Mouse (Mus musculus) bone marrow, adult 2 months (tissue): Measurements from ENCODE around the gene St7l. TPM values are rescaled to one million over a fixed set of nuclear protein-coding genes. Genes with fewer than 3 reads are reported as not detected.

Experiments
- H3K27ac ChIP-seq: fragments of 200-500 bp; 2 replicates; pipeline ENCODE4 v1.5.1; 2012; ENCODE audit warnings: low read depth, mild to moderate bottlenecking, control low read depth, inconsistent platforms, low read length; ENCODE audit not compliant: control insufficient read depth, poor library complexity, insufficient read depth
- H3K4me1 ChIP-seq: fragments of 200-500 bp; 2 replicates; pipeline ENCODE4 v1.6.1; 2011; ENCODE audit warnings: low read length; ENCODE audit not compliant: control insufficient read depth, insufficient read depth
- H3K4me3 ChIP-seq: fragments of 200-500 bp; replicated peaks from 2 replicates; pipeline ENCODE3; 2011; ENCODE audit warnings: mild to moderate bottlenecking, low read depth, low read length, control low read depth; ENCODE audit not compliant: control insufficient read depth
- CTCF ChIP-seq: fragments of 200-500 bp; IDR thresholded peaks from 2 replicates; pipeline ENCODE4 v1.5.1; 2011; ENCODE audit warnings: low read length, control low read depth; ENCODE audit not compliant: control insufficient read depth, insufficient read depth
- POLR2A ChIP-seq: fragments of 200-500 bp; IDR thresholded peaks from 2 replicates; pipeline ENCODE4 v1.6.1; 2011; ENCODE audit warnings: low read depth, mild to moderate bottlenecking, control low read depth, low read length, borderline replicate concordance; ENCODE audit not compliant: control insufficient read depth
- WGBS: fragments of 180-500 bp; shearing (Covaris S2); methylation state at CpG from one replicate; pipeline ENCODE4 v1.1.7; 2018; 5-methylcytosine and 5-hydroxymethylcytosine counted together
- polyA plus RNA-seq: library from polyadenylated mRNA; stranded (reverse); fragments of >200 nt; gene quantifications from 2 replicates; pipeline ENCODE4 v1.2.4, GENCODE M21; 2011; ENCODE audit warnings: low replicate concordance; ENCODE audit not compliant: missing spikeins, insufficient read depth, insufficient read length

Gene St7l
- polyA plus RNA-seq, 1 experiment, result 14.7 TPM

- TF ChIP-seq POLR2A (no peak), CTCF (no peak)
- WGBS, result 72% methylated on average over 1 of the region's 1 CpGs
- H3K27ac ChIP-seq, result no peak overlapping the region
- no peak overlapping the region for H3K4me3 ChIP-seq
- no peaks in the 10 kb centered on the region; the same call in 1 of the 2 replicates for H3K4me1 ChIP-seq
Measured at GRCm38 (mm10) chr3:104820426-104820825, 43.4 kb upstream of the St7l start.

- Histone ChIP-seq H3K4me1 (no peaks in the 10 kb centered on the region; the same call in 1 of the 2 replicates), H3K27ac (no peak overlapping the region), H3K4me3 (no peak overlapping the region)
- TF ChIP-seq CTCF (no peak), POLR2A (no peak)
- 82% methylated on average over 3 of the region's 3 CpGs for WGBS
Measured at GRCm38 (mm10) chr3:104822413-104822812, 41.4 kb upstream of the St7l start.

GRCm38 (mm10) chr3:104835797-104836196, 28.0 kb upstream of the St7l start:
- H3K27ac ChIP-seq, result no peak overlapping the region
- H3K4me3 ChIP-seq, result no peak overlapping the region
- H3K4me1 ChIP-seq, result no peaks in the 10 kb centered on the region; the same call in 1 of the 2 replicates
- WGBS, result 52% methylated on average over 3 of the region's 3 CpGs
- TF ChIP-seq CTCF (no peak), POLR2A (no peak)

GRCm38 (mm10) chr3:104841049-104841448, 22.8 kb upstream of the St7l start:
- H3K4me1 ChIP-seq, result no peaks in the 10 kb centered on the region
- 86% methylated on average over 5 of the region's 5 CpGs for WGBS
- H3K4me3 ChIP-seq, result no peak overlapping the region
- H3K27ac ChIP-seq, result no peak overlapping the region
- TF ChIP-seq CTCF (no peak), POLR2A (no peak)

GRCm38 (mm10) chr3:104846601-104847000, 17.2 kb upstream of the St7l start:
- no peak overlapping the region for H3K4me3 ChIP-seq
- TF ChIP-seq CTCF (no peak), POLR2A (no peak)
- H3K27ac ChIP-seq, result no peak overlapping the region
- 86% methylated on average over 4 of the region's 4 CpGs for WGBS
- H3K4me1 ChIP-seq, result no peaks in the 10 kb centered on the region

GRCm38 (mm10) chr3:104854465-104854864, 9.3 kb upstream of the St7l start:
- no peaks in the 10 kb centered on the region; the same call in 1 of the 2 replicates for H3K4me1 ChIP-seq
- H3K4me3 ChIP-seq, result no peak overlapping the region
- TF ChIP-seq POLR2A (no peak), CTCF (no peak)
- 69% methylated on average over 1 of the region's 1 CpGs for WGBS
- H3K27ac ChIP-seq, result no peak overlapping the region

- Histone ChIP-seq H3K4me1 (no peaks in the 10 kb centered on the region; the same call in 1 of the 2 replicates), H3K4me3 (no peak overlapping the region), H3K27ac (no peak overlapping the region)
- no peak for TF ChIP-seq POLR2A
- TF ChIP-seq CTCF, result no peak
Measured at GRCm38 (mm10) chr3:104854866-104855265, 8.9 kb upstream of the St7l start.

- 22% methylated on average over 1 of the region's 1 CpGs for WGBS
- TF ChIP-seq POLR2A, result no peak
- TF ChIP-seq CTCF, result no peak
- Histone ChIP-seq H3K4me1 (no peaks in the 10 kb centered on the region; the same call in 1 of the 2 replicates), H3K4me3 (no peak overlapping the region), H3K27ac (no peak overlapping the region)
Measured at GRCm38 (mm10) chr3:104856106-104856505, 7.7 kb upstream of the St7l start.

- TF ChIP-seq CTCF (no peak), POLR2A (no peak)
- Histone ChIP-seq H3K27ac (no peak overlapping the region), H3K4me3 (no peak overlapping the region), H3K4me1 (no peaks in the 10 kb centered on the region; the same call in 1 of the 2 replicates)
- WGBS, result 58% methylated on average over 1 of the region's 1 CpGs
Measured at GRCm38 (mm10) chr3:104858560-104858959, 5.2 kb upstream of the St7l start.
